Mouse (Mus musculus): ENCODE measurements at regions not wholly inside any gene's neighbourhood (a gene's known extent, or its start where the extent isn't known, plus 50 kb on each side); places are given as distances from the start of the nearest gene placed in this dataset.
A peak's percentile ranks its signal among the peaks of the same experiment; 100 is the strongest.

DNA sequence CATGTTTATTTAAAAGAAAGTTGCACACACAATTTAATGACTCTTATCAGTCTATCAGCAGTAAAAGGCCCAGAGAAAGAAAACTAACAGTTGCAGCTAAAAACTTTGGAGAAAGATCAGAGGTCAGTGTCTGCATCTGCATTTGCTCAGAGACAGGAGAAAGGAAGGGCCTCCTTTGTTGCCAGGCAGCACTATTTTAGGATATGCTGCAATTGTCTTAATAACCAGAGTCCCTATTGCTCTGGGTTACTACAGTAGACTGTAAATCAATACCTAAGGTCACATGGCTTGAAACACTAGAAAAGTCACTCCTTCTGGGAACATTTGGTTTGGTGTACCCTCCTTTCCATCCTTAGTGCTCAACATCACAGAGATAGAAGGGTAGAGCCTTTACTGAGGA lies 175.7 kb downstream of the Hdgfl1 start:
- DNase-seq, result no peak

DNA sequence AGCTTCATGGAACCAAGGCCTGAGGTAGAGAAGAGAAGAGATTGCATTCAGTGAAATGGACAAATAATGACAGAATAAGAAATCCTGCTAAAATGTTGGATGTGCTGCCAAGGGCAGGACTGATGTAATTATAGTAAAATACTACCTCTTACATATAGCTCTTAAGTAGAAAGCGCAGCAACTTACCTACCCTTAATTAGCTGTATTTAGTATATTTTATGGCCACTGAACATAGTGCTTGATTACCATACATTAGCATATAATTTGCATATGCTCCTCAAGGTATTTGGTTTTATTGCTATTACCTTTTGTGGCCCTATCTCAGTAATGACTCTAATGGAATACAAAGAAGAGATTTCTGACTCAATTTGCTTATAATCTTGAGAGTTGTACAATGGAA lies 176.2 kb downstream of the Hdgfl1 start:
- DNase-seq, result no peak

DNA sequence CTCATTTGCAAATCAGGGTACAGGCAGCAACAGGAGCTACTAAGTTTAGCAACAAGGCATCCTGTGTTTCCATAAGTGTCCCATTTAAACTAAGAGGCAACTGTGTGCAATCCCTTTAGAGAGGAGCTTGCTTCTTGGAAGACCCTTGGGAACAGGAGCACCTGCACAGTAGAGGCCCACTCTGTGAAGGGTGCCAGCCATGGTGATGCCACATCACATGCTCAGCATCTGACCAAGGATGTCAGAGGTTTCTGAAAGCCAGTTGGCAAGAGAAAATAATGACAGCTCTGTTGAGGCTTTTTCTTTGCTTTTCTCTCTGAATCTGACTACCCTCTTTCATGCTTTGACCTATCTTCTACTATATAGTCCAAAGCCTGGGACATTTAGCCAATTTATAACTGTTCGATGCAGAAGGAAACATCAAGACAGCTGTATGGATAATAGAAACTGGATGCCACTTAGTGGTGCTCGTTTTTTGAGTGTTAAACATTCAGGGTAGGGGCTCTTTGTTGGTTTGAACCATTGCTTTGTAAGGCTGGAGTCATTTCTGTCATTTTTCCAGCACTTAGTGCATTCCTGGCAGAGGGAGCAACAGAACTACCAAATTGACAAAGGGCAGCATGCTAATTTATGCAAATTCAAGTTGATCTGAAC lies 193.9 kb downstream of the Hdgfl1 start:
- DNase-seq, result no peak

DNA sequence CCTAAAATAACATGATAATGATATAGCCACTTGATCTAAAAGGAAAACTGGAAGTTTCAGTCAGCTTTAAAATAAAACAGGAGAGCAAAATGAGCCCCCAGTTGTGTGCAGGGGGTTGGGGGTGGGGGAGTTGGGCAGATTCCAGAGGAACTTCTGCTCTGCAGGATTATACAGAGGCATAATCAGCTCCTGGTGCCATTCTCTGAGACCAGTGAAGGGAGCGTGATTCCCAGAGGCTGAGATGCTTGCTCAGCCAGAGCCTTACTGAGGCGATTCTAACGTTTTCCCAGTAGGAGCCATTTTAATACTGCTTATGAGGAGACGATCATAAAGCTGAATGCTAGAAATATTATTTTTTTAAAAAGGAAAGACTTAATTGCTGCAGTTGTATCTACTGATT lies 200.5 kb downstream of the Hdgfl1 start:
- no peak for DNase-seq

DNA sequence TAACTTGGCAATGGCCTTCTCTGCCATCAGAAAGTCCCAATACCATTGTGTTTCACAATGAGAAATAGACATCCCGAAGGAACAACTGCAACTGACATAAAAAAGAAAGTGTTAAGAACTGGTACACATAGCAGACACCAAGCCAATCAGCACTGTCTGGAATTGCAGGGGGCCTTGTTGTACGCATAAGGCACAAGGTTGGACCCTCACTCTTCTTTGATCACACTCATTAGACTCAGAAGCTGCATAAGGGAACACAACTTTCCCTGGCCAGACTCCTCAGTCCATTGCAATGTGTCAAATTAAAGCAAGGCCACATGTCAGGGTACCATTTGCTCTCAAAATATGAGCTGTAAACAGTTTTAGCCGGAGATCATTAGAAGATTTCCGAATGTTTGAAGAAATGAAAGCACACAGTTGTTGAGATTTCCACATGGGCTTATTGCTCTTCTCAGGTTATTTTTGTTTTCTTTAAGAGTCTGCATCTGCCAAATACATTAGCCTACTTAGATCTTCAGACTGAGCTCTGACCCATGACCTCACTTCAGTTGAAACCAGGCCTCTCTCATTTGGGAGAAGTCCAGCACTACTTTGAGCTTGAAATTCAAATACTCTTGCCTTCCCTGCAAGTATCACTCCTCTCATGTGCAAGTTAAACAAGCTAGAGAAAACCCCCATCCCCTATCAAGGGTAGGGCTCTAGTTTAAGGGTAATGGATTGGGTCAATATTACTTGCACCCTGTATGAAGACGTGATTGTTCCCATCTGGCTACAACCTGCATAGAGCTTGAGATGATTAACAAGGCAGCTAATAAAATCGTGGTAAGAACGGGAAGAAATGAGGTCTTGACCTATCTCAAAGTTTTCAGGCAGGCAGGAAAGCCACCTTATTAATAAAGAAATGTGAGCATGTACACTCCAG lies 204.8 kb downstream of the Hdgfl1 start:
- DNase-seq, result no peak

DNA sequence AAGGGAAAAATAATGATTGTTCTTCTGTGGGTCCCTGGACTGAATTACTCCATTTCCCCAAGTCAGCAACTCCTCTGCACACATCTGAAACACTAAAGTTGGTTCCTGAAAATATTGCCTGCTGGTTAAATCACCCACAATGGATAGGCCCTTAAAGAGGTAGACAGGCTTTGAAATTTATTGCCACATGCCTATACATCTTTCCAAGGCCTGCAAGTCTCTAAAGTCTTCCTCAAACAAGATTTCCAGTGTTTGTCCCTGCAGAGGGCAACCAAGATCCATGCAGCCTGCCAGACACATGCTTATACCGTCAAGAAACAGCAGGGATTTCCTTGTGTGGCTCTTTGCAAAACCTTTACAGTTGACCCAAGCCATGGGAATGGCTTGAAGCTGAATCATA lies 211.6 kb downstream of the Hdgfl1 start:
- peak; percentile 14 for DNase-seq

DNA sequence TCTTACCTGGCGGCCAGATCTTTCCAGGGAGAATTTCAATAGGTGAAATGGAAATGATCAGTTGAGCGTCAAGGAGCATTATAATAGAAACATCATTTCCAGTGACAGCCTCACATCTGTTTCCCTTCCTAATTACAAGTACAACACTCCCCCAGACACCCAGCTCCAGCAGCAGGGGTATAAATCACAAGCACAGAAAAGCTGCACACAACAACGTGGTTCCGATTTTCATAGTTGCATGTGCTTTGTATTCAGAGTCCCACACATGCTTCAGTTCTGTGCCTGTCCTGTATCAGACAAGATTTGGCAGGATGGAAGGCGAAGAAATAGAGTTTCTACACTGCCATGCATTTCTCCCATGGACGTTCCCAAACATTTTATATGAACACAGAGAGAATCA lies 215.7 kb downstream of the Hdgfl1 start:
- DNase-seq, result no peak

DNA sequence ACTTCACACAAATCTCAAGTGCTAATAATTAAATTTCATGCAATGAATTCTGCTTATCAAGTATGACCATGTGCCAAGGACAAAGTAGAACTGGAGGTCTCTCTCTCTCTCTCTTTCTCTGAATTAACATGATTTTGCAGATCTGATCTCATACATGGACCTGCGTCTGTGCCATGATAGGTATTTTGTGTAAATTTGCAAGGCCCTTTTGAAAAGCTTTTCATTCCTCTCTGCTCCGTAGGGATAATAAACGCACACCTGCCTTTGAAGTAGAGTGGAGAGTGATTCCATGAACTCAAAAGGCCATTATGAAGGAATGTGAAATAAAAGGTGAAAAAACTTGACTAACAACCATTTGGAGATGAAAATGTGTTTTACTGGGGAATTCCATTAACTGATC lies 217.8 kb downstream of the Hdgfl1 start:
- DNase-seq, result no peak

DNA sequence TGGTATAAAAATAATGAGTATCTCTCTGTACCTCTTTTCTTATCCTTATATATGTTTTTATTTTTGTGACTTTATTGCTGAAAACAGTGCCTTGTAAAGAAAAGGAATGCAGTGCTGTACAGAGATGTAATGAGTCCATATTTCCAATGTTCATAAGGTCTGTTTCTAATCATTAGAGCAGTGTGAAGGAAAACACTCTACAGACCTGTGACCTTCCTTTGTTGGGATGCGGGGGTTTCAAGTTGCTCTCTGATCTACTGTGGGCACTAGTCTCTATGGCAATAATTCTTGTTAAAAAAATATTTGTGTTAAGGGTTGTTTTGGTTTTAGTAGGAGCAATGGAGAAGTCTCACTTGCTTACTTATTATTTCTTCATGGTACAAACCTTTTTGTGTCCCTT lies 231.0 kb downstream of the Hdgfl1 start:
- no peak for DNase-seq

DNA sequence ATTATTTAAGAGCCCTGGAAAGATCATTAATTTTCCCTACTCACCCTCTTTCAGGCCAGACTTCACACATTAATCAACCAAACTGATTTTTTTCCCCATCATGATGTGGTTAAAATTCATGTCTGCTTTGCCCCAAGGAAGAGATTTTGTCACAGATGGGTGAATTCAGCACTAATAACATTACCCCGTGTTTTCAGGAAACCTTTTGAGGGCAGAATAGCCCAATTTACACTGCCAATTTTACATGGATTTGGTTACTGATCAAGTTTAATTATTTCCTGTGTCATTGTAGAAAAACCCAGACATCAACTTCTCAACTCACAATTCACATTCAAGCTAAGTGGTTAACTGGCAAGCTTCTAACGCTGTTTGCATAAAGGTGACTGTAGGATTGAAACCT lies 233.4 kb downstream of the Hdgfl1 start:
- peak; percentile 7 for DNase-seq

DNA sequence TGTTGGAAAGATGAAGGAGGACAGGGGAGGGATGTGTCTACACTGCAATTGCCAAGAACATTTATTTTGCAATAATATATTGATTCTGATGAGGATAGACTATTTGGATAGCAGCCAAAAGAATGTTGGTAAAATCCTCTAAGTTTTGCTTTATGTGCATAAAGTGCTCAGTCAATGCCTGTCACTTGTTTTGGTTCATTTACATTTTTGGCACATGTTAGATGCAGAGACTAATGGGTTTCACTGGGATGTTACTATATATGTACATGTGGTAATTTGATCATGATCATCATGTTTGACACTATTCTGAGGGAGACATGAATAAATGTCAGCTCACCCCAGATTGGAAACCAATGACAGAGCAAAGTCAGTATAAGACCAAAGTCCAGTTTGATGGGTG lies 237.2 kb downstream of the Hdgfl1 start:
- no peak for DNase-seq

DNA sequence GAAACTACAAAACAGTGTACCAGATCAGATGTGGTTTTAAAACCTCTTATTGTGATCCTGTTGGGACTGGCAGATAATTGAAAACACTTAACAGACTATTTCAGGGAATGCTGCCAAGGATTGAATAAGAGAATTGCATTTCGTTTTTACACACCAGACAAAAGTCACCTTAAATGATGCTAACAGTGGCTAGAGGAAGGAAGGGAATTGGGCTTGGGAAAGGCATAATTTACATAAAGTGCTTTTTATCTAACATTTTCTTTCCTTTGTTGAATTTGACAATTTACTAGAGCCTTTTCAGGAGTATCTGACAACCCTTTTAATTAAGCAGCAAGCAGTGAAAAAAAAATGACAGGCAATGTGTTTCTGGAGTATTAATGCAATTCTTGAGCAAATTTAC lies 250.9 kb downstream of the Hdgfl1 start:
- no peak for DNase-seq

DNA sequence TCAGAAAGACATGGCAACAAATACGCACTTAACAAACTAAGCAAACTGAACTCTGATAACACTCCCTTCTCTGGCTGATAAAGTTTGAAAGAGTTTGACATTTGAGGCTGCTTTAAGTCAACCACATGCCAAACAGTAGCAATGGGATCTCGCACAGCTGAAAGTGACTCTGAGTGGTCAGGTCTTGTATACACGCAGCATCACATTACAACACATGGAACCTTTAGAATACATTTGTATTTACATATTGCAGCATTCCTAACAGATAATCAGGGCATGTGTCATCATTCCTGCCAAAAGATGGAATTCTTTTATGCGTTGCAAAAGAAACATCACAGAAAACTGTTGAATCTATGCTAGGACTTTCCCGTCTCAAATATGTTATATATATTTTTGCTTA lies 251.5 kb downstream of the Hdgfl1 start:
- DNase-seq, result no peak

DNA sequence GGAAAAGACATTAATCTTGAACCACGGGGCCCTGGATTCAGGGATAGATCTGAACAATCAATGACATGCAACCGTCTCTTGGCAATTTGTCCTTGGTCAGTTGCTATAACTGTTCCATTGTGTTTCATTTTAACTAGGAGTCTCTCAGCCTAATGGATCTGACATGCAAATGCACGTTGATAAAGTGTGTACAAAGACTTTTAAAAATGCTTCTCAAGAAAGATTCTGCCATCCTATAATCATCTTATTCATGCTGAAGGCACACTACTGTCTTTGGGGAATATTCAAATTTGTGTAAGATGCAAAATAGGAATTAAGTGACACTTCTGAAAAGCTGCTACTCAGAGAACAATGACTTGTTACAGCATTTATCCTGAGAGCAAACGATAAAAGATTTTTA lies 252.3 kb downstream of the Hdgfl1 start:
- no peak for DNase-seq

DNA sequence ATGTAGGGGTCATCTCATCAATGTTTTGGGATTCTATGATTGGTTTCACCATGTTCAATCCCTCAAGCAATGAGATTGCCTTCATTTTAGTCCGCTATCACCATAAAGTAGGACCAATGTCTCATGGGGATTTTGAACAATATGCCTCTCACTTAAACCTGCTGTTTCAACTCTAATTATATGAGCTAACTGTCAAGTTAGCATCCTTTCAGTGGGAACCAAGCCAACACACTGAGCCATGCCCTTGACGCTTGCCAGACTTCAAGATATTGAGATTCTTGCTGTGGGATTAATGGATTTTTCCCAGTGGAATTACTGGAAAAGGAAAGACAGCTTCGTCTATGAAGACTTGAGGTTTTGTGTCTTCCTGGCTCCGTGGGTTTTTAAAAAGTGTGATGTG lies 259.5 kb downstream of the Hdgfl1 start:
- DNase-seq, result no peak

DNA sequence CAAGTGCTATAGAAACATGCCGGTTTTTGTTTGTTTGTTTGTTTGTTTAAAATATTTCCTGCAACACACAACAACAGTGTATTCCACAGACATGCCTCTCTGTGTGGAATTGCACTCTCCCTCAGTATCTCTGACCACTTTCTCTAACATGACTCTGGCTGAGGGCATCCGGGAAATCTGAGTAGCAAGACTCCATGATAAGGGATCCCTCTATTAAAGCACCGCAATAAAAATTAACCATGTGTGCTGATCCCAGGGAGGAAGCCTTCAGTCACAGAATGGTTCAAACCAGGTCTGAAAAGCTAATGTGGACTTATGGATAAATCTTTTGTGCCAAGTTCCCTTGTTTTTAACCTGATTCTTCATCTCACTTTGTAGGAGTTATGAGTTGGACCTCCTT lies 260.1 kb downstream of the Hdgfl1 start:
- DNase-seq, result no peak

DNA sequence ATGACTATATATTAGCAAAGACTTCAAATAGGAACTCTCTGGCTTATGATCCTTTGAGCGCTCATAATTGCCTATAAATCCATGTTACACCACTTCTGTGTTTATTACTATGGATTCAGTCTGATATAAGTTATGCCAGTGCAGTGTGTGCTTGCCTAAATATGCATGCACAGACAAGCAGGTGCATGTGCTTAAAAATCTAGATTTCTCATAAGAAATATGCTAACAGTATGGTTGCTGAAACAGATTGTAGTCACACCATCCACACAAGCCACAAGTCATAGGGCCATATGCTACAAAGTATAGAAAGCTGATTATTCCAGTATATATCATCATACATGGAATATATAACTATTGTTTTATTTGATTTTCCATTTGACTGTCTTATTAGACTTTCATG lies 266.2 kb downstream of the Hdgfl1 start:
- DNase-seq, result no peak

DNA sequence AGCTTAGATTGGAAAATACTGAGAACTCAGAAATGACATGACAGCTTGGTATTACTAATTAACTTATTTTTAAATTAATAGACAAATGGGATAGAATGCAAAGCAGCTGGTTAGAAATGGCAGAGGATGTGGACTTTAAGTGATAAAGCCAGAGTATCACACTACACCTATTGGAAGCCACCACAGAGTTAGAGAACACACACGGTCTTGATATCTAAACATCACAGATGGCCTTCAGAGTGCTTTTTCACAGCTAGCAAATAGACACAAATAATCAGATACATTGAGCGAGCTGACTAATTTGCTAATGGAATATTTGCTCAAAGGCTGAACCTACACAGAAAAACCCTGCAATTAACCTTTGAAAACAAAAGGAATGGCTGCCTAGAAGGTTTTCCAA lies 272.9 kb downstream of the Hdgfl1 start:
- DNase-seq, result no peak

DNA sequence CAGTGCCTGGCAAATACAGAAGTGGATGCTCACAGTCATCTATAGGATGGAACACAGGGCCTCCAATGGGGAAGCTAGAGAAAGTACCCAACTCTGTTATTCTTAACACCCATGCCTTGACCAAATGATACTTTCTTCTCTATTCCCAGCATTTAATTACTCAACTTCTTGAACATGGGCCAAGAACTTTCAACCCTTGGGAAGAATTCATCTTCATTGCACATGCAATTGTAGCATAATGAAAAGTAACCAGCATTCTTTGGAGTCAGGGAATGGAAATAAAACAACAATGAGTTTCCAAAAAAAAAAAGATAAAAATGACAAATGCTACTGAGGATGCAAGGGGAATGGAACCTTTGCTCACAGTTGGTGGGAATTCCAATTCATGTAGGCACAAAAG lies 274.1 kb downstream of the Hdgfl1 start:
- no peak for DNase-seq

DNA sequence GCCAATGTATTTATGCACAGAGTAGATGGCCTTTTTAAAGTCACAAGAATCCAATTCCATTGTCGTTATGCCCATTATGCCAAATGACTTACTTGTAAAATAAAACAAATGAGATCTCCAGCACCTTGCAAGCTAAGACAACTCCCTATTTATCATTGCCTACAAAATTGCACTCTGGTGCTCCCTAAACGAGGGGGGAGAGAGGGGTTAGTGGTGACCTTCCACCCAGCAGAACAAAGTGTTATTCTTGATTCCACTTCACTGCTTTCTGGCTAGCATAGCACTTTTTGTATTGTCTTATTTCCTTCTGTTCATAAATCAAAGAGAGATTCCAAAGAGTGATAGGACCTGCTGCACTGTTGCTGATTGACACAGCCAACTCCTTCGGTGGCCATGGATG lies 300.6 kb downstream of the Hdgfl1 start:
- DNase-seq, result peak; percentile 64

DNA sequence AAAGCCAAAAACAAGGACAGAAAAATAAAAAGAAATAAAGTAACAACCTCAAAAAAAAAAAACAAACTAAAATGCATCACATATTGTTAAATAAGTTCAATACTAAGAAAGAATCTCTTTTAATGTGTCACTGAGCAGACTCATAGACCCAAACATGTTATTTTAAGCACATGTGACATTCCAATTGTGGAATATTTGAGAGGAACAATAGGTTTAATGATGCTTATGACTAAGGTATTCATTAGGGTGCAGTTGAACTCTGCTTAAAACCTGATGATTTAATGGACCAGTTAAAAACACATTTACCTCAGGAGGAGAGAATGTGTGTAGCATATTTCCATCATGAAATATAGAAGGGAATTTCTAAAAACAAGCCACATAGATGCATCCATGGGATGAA lies 302.4 kb downstream of the Hdgfl1 start:
- no peak for DNase-seq

DNA sequence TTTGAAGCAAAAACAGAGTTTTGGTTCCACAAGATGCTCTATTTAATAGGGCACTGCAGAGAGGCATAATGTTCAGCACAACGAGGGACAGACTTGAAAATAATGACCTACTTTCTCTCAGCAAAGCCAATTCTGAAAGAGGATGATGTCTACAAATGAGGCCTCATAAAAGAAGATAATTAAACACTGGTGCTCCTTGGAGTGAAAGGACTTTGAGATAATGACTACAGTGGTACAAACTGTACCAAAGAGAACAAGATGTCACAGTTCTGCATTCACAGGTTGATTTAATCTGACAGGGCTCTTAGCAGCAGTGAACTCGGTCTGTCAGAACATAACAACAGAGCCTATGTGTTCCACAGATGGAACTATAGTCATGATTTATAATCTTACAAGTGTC lies 305.4 kb downstream of the Hdgfl1 start:
- DNase-seq, result no peak

DNA sequence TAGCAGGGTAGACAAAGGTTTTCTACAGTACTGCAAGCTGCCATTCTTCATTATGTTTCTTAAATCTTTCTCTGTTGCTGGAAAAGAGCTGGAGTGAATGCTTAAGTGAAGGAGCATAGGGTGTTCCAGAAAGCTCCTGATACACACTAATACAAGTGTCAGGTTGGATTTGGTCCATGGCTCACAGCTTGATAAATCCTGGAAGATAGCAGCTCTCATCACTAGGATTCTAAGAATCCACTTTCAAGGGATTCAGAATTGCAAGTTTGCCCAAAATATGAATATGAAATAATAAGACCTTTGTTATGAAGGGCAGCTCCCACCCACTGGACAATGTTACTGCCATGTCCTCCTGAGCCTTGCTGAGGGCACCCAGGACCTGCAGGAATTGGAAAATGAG lies 305.9 kb downstream of the Hdgfl1 start:
- no peak for DNase-seq

DNA sequence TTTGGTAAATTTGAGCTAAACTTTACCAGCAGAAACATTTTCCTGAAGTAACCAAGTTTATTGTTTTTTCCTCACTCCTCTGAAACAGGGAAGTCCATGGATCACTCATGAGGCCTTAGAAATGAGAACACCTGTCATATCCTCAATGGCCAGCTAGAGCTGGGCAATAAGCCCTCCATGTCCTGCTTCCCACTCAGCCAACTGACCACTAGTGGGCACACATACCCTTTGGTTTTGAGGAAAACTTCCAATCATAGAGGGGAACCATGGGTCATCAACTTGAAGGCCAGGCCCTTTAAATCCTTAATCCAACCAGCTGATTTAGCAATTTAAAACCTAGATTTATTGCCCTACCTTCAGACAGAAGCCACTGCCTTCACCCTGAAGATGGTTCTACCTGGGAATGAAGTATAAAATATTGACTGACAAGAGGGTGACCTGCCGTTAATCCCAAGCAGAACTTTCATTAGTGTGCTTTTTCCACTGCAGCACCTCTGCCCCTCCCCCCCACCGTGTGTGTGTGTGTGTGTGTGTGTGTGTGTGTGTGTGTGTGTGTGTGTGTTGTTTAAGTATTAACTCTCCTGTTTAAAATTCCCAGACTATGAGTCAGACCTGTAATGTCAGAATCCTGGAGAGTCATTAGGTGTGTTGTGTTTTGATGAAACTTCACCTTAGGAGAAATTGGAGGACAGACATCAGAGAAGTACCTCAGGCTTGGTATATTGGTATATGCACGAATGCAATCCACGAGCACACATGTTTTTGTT lies 312.3 kb downstream of the Hdgfl1 start:
- DNase-seq, result peak; percentile 34
